Mouse (Mus musculus) kidney, adult 2 months (tissue): ENCODE results near the gene Pex19.

Experiments used
- CTCF ChIP-seq: fragments of 200-500 bp; conservative IDR thresholded peaks from 2 replicates; pipeline ENCODE4 v1.5.1; 2011; ENCODE audit warnings: low read depth, mild to moderate bottlenecking, control low read depth, low read length, moderate library complexity, mixed read lengths; ENCODE audit not compliant: insufficient read depth, insufficient read length
- POLR2A ChIP-seq: fragments of 200-500 bp; IDR thresholded peaks from one replicate; pipeline ENCODE4 v1.6.1; 2011; ENCODE audit warnings: low read depth, low read length, control low read depth

GRCm38 (mm10) chr1:172140160-172140559 lies 13.6 kb downstream of the Pex19 start:
- TF ChIP-seq POLR2A (no peak), CTCF (no peak)
